Mouse (Mus musculus): ENCODE data around the gene Ugt3a2.

DNA sequence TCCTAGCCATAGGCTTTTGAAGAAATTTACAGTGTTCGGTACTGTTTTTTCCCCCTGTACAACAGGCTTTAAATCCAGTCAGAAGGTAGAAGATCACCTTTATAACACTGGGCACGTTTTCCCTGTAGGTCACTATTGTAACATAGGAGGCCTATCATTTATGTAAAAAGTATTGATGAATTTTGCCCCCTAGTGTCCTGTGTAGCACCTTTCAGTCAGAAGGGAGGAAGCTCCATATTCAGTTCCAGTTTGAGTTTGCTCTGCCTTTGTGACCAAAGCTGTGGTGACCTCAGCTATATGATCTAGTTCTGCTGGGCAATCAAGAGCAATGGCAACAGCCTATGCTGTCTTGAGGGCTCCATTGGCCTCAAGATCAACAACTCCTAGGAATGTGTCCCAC is 45.7 kb upstream of the Ugt3a2 start:
- no peak for TF ChIP-seq CTCF (IDR thresholded peaks at IDR 0.05; ENCODE audit: extremely low read depth, insufficient read length, insufficient replicate concordance, low read depth, low read length)
- no peak for TF ChIP-seq POLR2A (IDR thresholded peaks at IDR 0.05; ENCODE audit: low read depth, low read length)

Data from small intestine, adult 2 months (tissue).